Mouse (Mus musculus) MEL (cell line): Measurements from ENCODE around the gene Ptprn2. TPM values are rescaled to one million over a fixed set of nuclear protein-coding genes. Genes with fewer than 3 reads are reported as not detected.

Experiments used
- DNase-seq: peaks from one replicate; pipeline ENCODE4 v3.0.0; 2011; ENCODE audit warnings: low read depth, low spot score
- H3K27ac ChIP-seq: 2 replicates; pipeline ENCODE4 v1.5.1; 2012; ENCODE audit warnings: low read depth, mild to moderate bottlenecking, control low read depth, low read length, moderate library complexity; ENCODE audit not compliant: control insufficient read depth
- H3K27me3 ChIP-seq, 2 experiments: fragments of 150-350 bp in 1 of 2; sonication (generic) in 1 of 2; 2 replicates each; pipeline ENCODE4 v1.6.1; 2012; ENCODE audit warnings: low read length in 2 of 2, mild to moderate bottlenecking in 2 of 2, improper control_type of control experiment in 1 of 2, moderate library complexity in 1 of 2; ENCODE audit not compliant: insufficient read depth in 2 of 2, control insufficient read depth in 1 of 2
- H3K36me3 ChIP-seq, 2 experiments: 2 replicates each; pipeline ENCODE4 v1.6.1; 2012 to 2014; ENCODE audit warnings: low read length in 2 of 2, improper control_type of control experiment in 1 of 2, inconsistent platforms in 1 of 2, mild to moderate bottlenecking in 1 of 2; ENCODE audit not compliant: insufficient read depth in 2 of 2, control insufficient read depth in 1 of 2
- H3K4me1 ChIP-seq, 2 experiments: fragments of 150-350 bp in 1 of 2; sonication (generic) in 1 of 2; 2 replicates each; pipeline ENCODE4 v1.6.1; 2012; ENCODE audit warnings: low read length in 2 of 2, improper control_type of control experiment in 1 of 2, mild to moderate bottlenecking in 1 of 2; ENCODE audit not compliant: insufficient read depth in 2 of 2, control insufficient read depth in 1 of 2
- H3K4me3 ChIP-seq, 2 experiments: fragments of 150-350 bp in 1 of 2; sonication (generic) in 1 of 2; 2 replicates each; pipeline ENCODE4 v1.5.1; 2012; ENCODE audit warnings: low read depth in 2 of 2, low read length in 2 of 2, mild to moderate bottlenecking in 2 of 2, moderate library complexity in 2 of 2, control low read depth in 1 of 2, improper control_type of control experiment in 1 of 2; ENCODE audit not compliant: control insufficient read depth in 1 of 2, insufficient read depth in 1 of 2
- H3K79me2 ChIP-seq: 2 replicates; pipeline ENCODE4 v1.6.1; 2012; ENCODE audit warnings: mild to moderate bottlenecking, low read length, moderate library complexity; ENCODE audit not compliant: control insufficient read depth, poor library complexity, insufficient read depth
- H3K9ac ChIP-seq: 2 replicates; pipeline ENCODE4 v1.6.1; 2012; ENCODE audit warnings: low read depth, mild to moderate bottlenecking, control low read depth, low read length, moderate library complexity; ENCODE audit not compliant: control insufficient read depth, poor library complexity, severe bottlenecking
- H3K9me3 ChIP-seq: fragments of 150-350 bp; sonication (generic); replicated peaks from 2 replicates; pipeline ENCODE4 v1.6.1; 2012; ENCODE audit warnings: mild to moderate bottlenecking, low read length, improper control_type of control experiment, moderate library complexity; ENCODE audit not compliant: insufficient read depth
- CHD1 ChIP-seq: IDR thresholded peaks from 2 replicates; pipeline ENCODE4 v1.6.1; 2012; ENCODE audit warnings: low read depth, mild to moderate bottlenecking, inconsistent platforms, low read length, improper control_type of control experiment
- CHD2 ChIP-seq: IDR thresholded peaks from 2 replicates; pipeline ENCODE4 v1.6.1; 2011; ENCODE audit warnings: low read length, improper control_type of control experiment
- E2F4 ChIP-seq: IDR thresholded peaks from 2 replicates; pipeline ENCODE4 v1.6.1; 2011; ENCODE audit warnings: low read depth, low read length, improper control_type of control experiment, borderline replicate concordance
- ELF1 ChIP-seq: IDR thresholded peaks from 2 replicates; pipeline ENCODE4 v1.6.1; 2014; ENCODE audit warnings: low read depth, mild to moderate bottlenecking, inconsistent platforms, low read length, improper control_type of control experiment, moderate library complexity
- GABPA ChIP-seq: IDR thresholded peaks from 2 replicates; pipeline ENCODE4 v1.6.1; 2012; ENCODE audit warnings: low read depth, mild to moderate bottlenecking, inconsistent platforms, low read length, improper control_type of control experiment, moderate library complexity
- GATA1 ChIP-seq: IDR thresholded peaks from 2 replicates; pipeline ENCODE4 v1.6.1; 2011; ENCODE audit warnings: low read depth, low read length, improper control_type of control experiment
- KAT2A ChIP-seq: conservative IDR thresholded peaks from 2 replicates; pipeline ENCODE4 v1.6.1; 2012; ENCODE audit warnings: low read depth, low read length, improper control_type of control experiment, inconsistent platforms
- MAX ChIP-seq: IDR thresholded peaks from 2 replicates; pipeline ENCODE4 v1.6.1; 2011; ENCODE audit warnings: low read length, improper control_type of control experiment
- MEF2A ChIP-seq: IDR thresholded peaks from 2 replicates; pipeline ENCODE4 v1.6.1; 2014; ENCODE audit warnings: low read depth, mild to moderate bottlenecking, inconsistent platforms, low read length, improper control_type of control experiment; ENCODE audit not compliant: poor library complexity, insufficient replicate concordance, severe bottlenecking; ENCODE audit errors: extremely low read depth
- MXI1 ChIP-seq: IDR thresholded peaks from 2 replicates; pipeline ENCODE4 v1.6.1; 2011; ENCODE audit warnings: mild to moderate bottlenecking, low read depth, low read length, improper control_type of control experiment
- MYB ChIP-seq: IDR thresholded peaks from 2 replicates; pipeline ENCODE4 v1.6.1; 2011; ENCODE audit warnings: mild to moderate bottlenecking, low read depth, low read length, improper control_type of control experiment
- POLR2AphosphoS2 ChIP-seq: IDR thresholded peaks from 2 replicates; pipeline ENCODE4 v1.6.1; 2011; ENCODE audit warnings: low read length, improper control_type of control experiment
- POLR2AphosphoS5 ChIP-seq: IDR thresholded peaks from 2 replicates; pipeline ENCODE4 v1.6.1; 2012; ENCODE audit warnings: low read depth, borderline replicate concordance, mild to moderate bottlenecking, inconsistent platforms, low read length, moderate library complexity, mixed read lengths
- RAD21 ChIP-seq: IDR thresholded peaks from 2 replicates; pipeline ENCODE4 v1.6.1; 2011; ENCODE audit warnings: mild to moderate bottlenecking, low read depth, low read length, improper control_type of control experiment
- RCOR1 ChIP-seq: IDR thresholded peaks from 2 replicates; pipeline ENCODE4 v1.6.1; 2012; ENCODE audit warnings: low read depth, mild to moderate bottlenecking, inconsistent platforms, low read length, improper control_type of control experiment
- SIN3A ChIP-seq: IDR thresholded peaks from 2 replicates; pipeline ENCODE4 v1.6.1; 2012; ENCODE audit warnings: low read length, improper control_type of control experiment, inconsistent platforms
- SMC3 ChIP-seq: IDR thresholded peaks from 2 replicates; pipeline ENCODE4 v1.6.1; 2011; ENCODE audit warnings: low read depth, low read length, improper control_type of control experiment
- TBP ChIP-seq: IDR thresholded peaks from 2 replicates; pipeline ENCODE4 v1.8.0; 2011; ENCODE audit warnings: low read depth, low read length, improper control_type of control experiment
- UBTF ChIP-seq: IDR thresholded peaks from 2 replicates; pipeline ENCODE4 v1.6.1; 2012; ENCODE audit warnings: low read depth, mild to moderate bottlenecking, inconsistent platforms, low read length, improper control_type of control experiment, moderate library complexity, borderline replicate concordance; ENCODE audit not compliant: insufficient read depth
- USF1 ChIP-seq: IDR thresholded peaks from 2 replicates; pipeline ENCODE4 v1.6.1; 2014; ENCODE audit warnings: low read depth, mild to moderate bottlenecking, inconsistent platforms, low read length, improper control_type of control experiment, moderate library complexity
- ZC3H11A ChIP-seq: IDR thresholded peaks from 2 replicates; pipeline ENCODE4 v1.6.1; 2012; ENCODE audit warnings: low read depth, mild to moderate bottlenecking, inconsistent platforms, low read length, improper control_type of control experiment
- ZKSCAN1 ChIP-seq: IDR thresholded peaks from 2 replicates; pipeline ENCODE4 v1.6.1; 2012; ENCODE audit warnings: low read depth, mild to moderate bottlenecking, inconsistent platforms, low read length, improper control_type of control experiment, moderate library complexity
- ZNF384 ChIP-seq: IDR thresholded peaks from 2 replicates; pipeline ENCODE4 v1.6.1; 2012; ENCODE audit warnings: low read depth, mild to moderate bottlenecking, inconsistent platforms, low read length, improper control_type of control experiment
- polyA plus RNA-seq, 2 experiments: library from polyadenylated mRNA; stranded (reverse) in 1 of 2; unstranded in 1 of 2; fragments of >175 nt in 1 of 2; fragments of >200 nt in 1 of 2; gene quantifications; 2 replicates each; pipeline versions ENCODE4 v1.2.1 to v1.2.4; 2012; ENCODE audit warnings: low replicate concordance in 2 of 2, low read depth in 1 of 2; ENCODE audit not compliant: insufficient read length in 2 of 2, insufficient read depth in 1 of 2, missing spikeins in 1 of 2
- total RNA-seq: library from RNA; depleted of rRNA; stranded (reverse); fragments of 300-350 nt; gene quantifications from 2 replicates; pipeline ENCODE4 v1.2.3, GENCODE M21; 2012

The Ptprn2 gene
- total and polyA plus RNA-seq, 3 experiments, result not detected

DNA sequence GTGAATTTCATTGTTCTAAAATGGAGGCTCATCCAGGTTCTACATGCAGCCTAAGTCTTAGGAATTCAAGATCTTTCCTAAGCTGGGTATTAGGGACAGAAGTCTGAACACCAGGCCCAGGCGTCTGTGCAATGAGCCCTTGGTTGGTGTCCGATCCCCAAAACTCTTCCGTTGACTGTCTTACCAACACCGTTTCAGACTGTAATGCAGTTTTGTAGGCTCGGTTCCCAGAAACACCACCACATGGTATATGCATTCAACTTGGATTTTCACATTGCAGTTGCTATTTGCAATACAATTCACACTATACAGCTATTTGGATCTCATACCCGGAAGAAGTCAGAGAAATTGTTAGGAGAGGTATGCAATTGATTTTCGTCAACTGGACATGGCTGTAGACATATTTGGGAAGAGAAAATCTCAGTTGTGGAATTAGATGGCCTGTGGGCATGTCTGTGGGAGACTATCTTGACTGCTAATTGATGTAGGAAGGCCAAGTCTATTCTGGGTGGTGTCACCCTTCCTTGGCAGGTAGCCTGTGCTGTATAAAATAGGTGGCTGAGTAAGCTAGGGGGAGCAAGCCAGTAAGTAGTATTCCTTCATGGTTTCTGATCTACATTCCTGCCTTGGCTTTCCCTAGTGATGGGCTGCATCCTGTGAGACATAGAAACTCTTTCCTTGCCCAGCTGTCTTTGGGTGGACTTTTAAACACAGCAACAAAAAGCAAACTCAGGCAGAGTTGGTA is 109.5 kb downstream of the Ptprn2 start:
- Histone ChIP-seq H3K79me2 (no peaks in the 10 kb centered on the region), H3K4me1 (no peaks in the 10 kb centered on the region), H3K4me3 (no peak overlapping the region), H3K27me3 (no peaks in the 10 kb centered on the region), H3K36me3 (no peaks in the 10 kb centered on the region), H3K9me3 (no peaks in the 10 kb centered on the region), H3K27ac (no peak overlapping the region), H3K9ac (no peak overlapping the region)
- no peak for DNase-seq
- TF ChIP-seq MAX, result no peak
- TF ChIP-seq, all 39 proteins: peak for 0

- DNase-seq, result no peak
- no peaks in the 10 kb centered on the region for H3K9me3 ChIP-seq
- H3K79me2 ChIP-seq, result no peaks in the 10 kb centered on the region
- H3K9ac ChIP-seq, result no peak overlapping the region
- H3K4me1 ChIP-seq, result no peaks in the 10 kb centered on the region
- H3K4me3 ChIP-seq, result no peak overlapping the region
- H3K27ac ChIP-seq, result no peak overlapping the region
- TF ChIP-seq POLR2AphosphoS2, result no peak
- no peak for TF ChIP-seq GABPA
- no peak for TF ChIP-seq E2F4
- TF ChIP-seq TBP, result no peak
- TF ChIP-seq CHD1, result no peak
- TF ChIP-seq UBTF, result no peak
- no peak for TF ChIP-seq CHD2
- no peak for TF ChIP-seq RAD21
- H3K36me3 ChIP-seq, result no peaks in the 10 kb centered on the region
- H3K27me3 ChIP-seq, result no peaks in the 10 kb centered on the region
These were observed 110.2 kb downstream of the Ptprn2 start for GRCm38 (mm10) chr12:116595727-116596126.

DNA sequence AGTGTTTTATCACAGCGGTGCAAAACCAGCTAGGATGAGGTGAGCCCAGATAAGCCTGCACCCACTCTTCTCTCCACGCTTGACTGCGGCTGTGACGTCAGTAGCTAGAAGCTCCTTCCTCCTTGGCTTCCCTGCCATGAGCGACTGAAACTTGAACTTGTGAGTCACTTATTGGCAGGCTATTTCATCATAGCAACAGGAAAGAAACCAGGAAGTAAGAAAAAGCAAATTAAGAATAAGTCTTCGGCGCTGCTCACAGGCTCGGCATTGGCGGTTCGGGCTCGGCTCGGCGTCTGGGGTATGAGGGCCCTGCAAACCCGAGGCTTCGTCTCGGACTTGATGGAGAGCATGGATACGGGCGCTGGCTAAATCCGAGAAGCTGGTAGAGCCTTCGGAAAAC is 111.5 kb downstream of the Ptprn2 start:
- Histone ChIP-seq H3K27ac (no peak overlapping the region), H3K79me2 (no peaks in the 10 kb centered on the region), H3K4me3 (no peak overlapping the region), H3K27me3 (no peaks in the 10 kb centered on the region), H3K4me1 (no peaks in the 10 kb centered on the region), H3K9me3 (no peaks in the 10 kb centered on the region), H3K36me3 (no peaks in the 10 kb centered on the region), H3K9ac (no peak overlapping the region)
- no peak for TF ChIP-seq MYB
- TF ChIP-seq RAD21, result no peak
- no peak for TF ChIP-seq E2F4
- TF ChIP-seq ZKSCAN1, result no peak
- TF ChIP-seq SIN3A, result no peak
- TF ChIP-seq RCOR1, result no peak
- no peak for TF ChIP-seq SMC3
- TF ChIP-seq GATA1, result no peak
- TF ChIP-seq POLR2AphosphoS5, result no peak
- no peak for TF ChIP-seq KAT2A
- no peak for TF ChIP-seq ELF1
- TF ChIP-seq MEF2A, result no peak
- no peak for TF ChIP-seq USF1
- TF ChIP-seq ZC3H11A, result no peak
- no peak for TF ChIP-seq POLR2AphosphoS2
- TF ChIP-seq ZNF384, result no peak
- TF ChIP-seq MXI1, result no peak
- DNase-seq, result no peak
